Mouse (Mus musculus): Measurements from ENCODE around the gene Tm4sf5.
"Not testable (repeated sequence)": the region's sequence is repeated elsewhere in the genome, so short reads cannot be mapped to it uniquely, and the experiment has no call there.

Gene Tm4sf5

GRCm38 (mm10) chr11:70504970-70505369, at the start of gene Tm4sf5:
TSS of gene Tm4sf5 (plus strand) at chr11:70505244.
- no peak for DNase-seq (ENCODE audit: low spot score)

GRCm38 (mm10) chr11:70458688-70459600, 46.1 kb upstream of the Tm4sf5 start, which contains the start of gene Zmynd15:
TSS of gene Zmynd15 (plus strand) at chr11:70459433.
- no peak for DNase-seq (ENCODE audit: low spot score)

GRCm38 (mm10) chr11:70459601-70460101, 45.4 kb upstream of the Tm4sf5 start, which contains the start of gene Cxcl16:
TSS of gene Cxcl16 (minus strand) at chr11:70459984.
- no peak for DNase-seq (ENCODE audit: low spot score)

- DNase-seq (ENCODE audit: low spot score) = no peak
These were observed 41.1 kb upstream of the Tm4sf5 start for GRCm38 (mm10) chr11:70463970-70464369.

GRCm38 (mm10) chr11:70465211-70465610, 39.8 kb upstream of the Tm4sf5 start:
- DNase-seq (ENCODE audit: low spot score) = no peak

- no peak for DNase-seq (ENCODE audit: low spot score)
These were observed 39.2 kb upstream of the Tm4sf5 start for GRCm38 (mm10) chr11:70465824-70466223.

- no peak for DNase-seq (ENCODE audit: low spot score)
These were observed 37.0 kb upstream of the Tm4sf5 start for GRCm38 (mm10) chr11:70467902-70468619.

- no peak for DNase-seq (ENCODE audit: low spot score)
These were observed 35.3 kb upstream of the Tm4sf5 start for GRCm38 (mm10) chr11:70469764-70470163.

- no peak for DNase-seq (ENCODE audit: low spot score)
These were observed 32.3 kb upstream of the Tm4sf5 start for GRCm38 (mm10) chr11:70472716-70473115.

GRCm38 (mm10) chr11:70473291-70473690, 31.8 kb upstream of the Tm4sf5 start:
- DNase-seq (ENCODE audit: low spot score) = not testable (repeated sequence)

- DNase-seq (ENCODE audit: low spot score) = no peak
These were observed 30.0 kb upstream of the Tm4sf5 start for GRCm38 (mm10) chr11:70474872-70475534.

GRCm38 (mm10) chr11:70485498-70485897, 19.5 kb upstream of the Tm4sf5 start:
- no peak for DNase-seq (ENCODE audit: low spot score)

- DNase-seq (ENCODE audit: low spot score) = no peak
These were observed 17.2 kb upstream of the Tm4sf5 start for GRCm38 (mm10) chr11:70487816-70488215.

GRCm38 (mm10) chr11:70489138-70489537, 15.9 kb upstream of the Tm4sf5 start:
- no peak for DNase-seq (ENCODE audit: low spot score)

- DNase-seq (ENCODE audit: low spot score) = no peak
These were observed 15.4 kb upstream of the Tm4sf5 start for GRCm38 (mm10) chr11:70489684-70490083.

GRCm38 (mm10) chr11:70499566-70500475, 5.2 kb upstream of the Tm4sf5 start:
- no peak for DNase-seq (ENCODE audit: low spot score)

- DNase-seq (ENCODE audit: low spot score) = no peak
These were observed 4.6 kb upstream of the Tm4sf5 start for GRCm38 (mm10) chr11:70500476-70500812.

GRCm38 (mm10) chr11:70502018-70502417, 3.0 kb upstream of the Tm4sf5 start:
- DNase-seq (ENCODE audit: low spot score) = no peak

GRCm38 (mm10) chr11:70506385-70506784, 1.3 kb downstream of the Tm4sf5 start:
- no peak for DNase-seq (ENCODE audit: low spot score)

GRCm38 (mm10) chr11:70506962-70507515, 2.0 kb downstream of the Tm4sf5 start:
- DNase-seq (ENCODE audit: low spot score) = no peak
